Mouse (Mus musculus): Measurements from ENCODE around the gene Psd.

The Psd gene

GRCm38 (mm10) chr19:46326756-46327305, at the start of gene Psd:
Gene Psd (minus strand): TSS chr19:46327156.
- DNase-seq = peak; percentile 87

DNA sequence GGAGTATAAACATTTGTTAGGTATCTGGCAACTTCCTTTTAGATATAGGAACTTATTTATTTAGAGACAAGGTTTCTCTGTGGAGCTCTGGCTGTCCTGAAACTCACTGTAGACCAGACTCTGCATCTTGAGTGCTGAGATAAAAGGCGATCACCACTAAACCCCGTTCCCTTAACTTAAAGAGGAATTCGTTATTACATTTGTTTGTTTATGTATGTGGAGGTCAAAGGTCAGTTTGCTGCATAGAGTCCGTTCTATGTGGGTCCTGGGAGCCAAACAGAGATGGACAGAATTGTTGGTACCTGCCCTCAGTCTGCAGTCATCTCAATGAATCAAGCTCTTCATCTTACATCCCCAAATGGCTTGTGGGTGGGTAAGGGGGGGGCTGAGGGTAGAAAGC, 48.9 kb upstream of the Psd start:
- no peak for DNase-seq

- DNase-seq = no peak
Observed at GRCm38 (mm10) chr19:46375489-46375888, 48.5 kb upstream of the Psd start.

- no peak for DNase-seq
Observed at GRCm38 (mm10) chr19:46374477-46375088, 47.6 kb upstream of the Psd start.

DNA sequence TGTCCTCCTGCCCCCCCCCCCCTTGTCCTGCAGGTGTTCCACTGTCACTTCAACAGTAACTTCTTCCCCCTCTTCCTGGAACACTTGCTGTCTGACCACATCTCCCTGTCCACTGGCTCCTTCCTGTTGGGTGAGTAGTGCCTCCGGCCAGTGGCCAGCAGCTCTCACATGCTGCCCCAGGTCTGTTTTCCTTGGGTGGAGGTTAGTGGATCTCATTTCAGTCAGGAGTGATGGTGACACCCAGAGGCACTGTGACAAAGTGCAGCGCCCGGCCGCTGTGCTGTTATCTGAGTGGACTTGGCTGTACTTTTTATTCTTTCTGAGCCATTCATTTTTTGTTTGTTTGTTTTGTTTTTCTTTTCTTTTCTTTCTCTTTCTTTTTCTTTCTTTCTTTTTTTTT, 42.2 kb upstream of the Psd start:
- peak; percentile 73 for DNase-seq

- no peak for DNase-seq
Observed at GRCm38 (mm10) chr19:46367798-46368590, 41.0 kb upstream of the Psd start.

DNA sequence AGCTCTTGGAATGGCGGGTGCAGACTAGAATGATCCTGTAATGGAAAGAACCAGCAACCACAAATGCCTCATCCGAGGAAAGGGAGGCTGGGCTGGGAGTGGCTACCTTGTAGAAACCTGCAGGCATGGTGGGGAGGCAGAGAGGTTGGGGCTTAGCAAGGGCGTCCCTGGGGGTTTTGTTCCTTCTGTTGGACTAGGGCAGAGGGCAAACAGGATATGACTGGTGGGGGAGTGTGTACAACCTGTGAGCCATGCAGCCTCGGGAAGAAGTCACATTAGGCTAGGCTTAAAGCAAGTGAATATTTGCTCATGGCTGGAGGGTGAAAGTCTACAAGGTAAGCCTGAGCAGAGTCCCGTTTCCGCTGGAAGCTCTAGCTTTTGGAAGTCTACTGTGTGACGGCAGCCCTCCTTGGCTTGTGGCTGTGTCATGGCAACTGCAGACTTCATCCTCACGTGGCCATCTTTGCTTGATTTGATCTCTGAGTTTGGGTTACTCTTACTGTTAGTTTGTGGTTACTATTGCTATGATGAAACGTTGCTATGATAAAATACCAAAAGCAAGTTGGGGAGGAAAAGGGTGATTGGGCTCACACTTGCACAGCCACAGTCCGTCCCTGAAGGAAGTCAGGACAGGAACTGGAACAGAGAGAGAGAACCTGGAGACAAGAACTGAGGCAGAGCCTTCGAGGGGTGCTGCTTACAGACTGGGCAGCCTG, 36.5 kb upstream of the Psd start:
- no peak for DNase-seq

DNA sequence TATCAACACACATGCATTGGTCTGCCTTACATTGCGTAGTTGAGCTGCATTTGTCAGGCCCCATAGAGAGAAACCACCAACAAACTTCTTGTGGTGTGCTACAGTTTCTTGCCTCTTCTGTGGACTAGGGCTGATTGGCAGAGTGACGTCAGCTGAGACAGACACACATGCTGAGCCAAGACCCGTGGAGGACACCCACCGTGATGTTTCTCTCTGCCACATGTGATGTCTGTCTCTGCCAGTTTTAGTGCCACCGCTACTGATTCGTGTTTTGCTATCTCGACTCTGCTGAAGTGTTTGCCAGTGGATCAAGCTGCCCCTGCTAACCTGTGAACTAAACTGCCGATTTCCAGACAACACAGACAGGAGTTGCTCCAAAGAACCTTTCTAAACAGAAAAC, 35.1 kb upstream of the Psd start:
- peak; percentile 17 for DNase-seq

DNA sequence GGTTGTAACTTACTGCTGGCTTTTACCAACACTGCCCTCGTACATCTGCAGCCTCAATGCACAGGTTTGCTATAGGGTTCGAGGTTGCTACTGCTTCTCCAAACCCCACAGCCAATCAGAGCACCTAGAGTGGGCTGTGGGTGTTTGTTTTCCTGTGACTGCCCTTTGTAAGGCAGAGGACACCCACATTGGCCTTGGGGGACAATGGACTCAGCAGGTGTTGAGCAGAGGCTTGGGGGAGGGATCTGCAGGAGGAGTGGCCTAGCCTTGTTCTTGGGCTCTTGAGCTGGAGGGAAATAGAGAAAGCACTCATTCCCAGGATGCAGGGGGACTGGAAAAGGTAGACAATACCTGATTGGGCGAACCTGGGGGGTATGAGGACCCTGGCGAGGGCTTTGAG, 31.4 kb upstream of the Psd start:
- DNase-seq = peak; percentile 29

GRCm38 (mm10) chr19:46357344-46358280, 30.7 kb upstream of the Psd start:
- peak; percentile 36 for DNase-seq

- DNase-seq = peak; percentile 97
Observed at GRCm38 (mm10) chr19:46356701-46357138, 29.8 kb upstream of the Psd start.

- DNase-seq = peak; percentile 69
Observed at GRCm38 (mm10) chr19:46350168-46350932, 23.4 kb upstream of the Psd start, which contains the start of gene 2310034G01Rik. Gene 2310034G01Rik (minus strand): TSS chr19:46350302.

- DNase-seq = peak; percentile 65
Observed at GRCm38 (mm10) chr19:46349550-46349949, 22.6 kb upstream of the Psd start.

GRCm38 (mm10) chr19:46348761-46349458, 22.0 kb upstream of the Psd start:
- DNase-seq = peak; percentile 94

- peak; percentile 53 for DNase-seq
Observed at GRCm38 (mm10) chr19:46347936-46348668, 21.1 kb upstream of the Psd start.

GRCm38 (mm10) chr19:46347146-46347545, 20.2 kb upstream of the Psd start:
- peak; percentile 6 for DNase-seq

GRCm38 (mm10) chr19:46344710-46345419, 17.9 kb upstream of the Psd start:
- no peak for DNase-seq

DNA sequence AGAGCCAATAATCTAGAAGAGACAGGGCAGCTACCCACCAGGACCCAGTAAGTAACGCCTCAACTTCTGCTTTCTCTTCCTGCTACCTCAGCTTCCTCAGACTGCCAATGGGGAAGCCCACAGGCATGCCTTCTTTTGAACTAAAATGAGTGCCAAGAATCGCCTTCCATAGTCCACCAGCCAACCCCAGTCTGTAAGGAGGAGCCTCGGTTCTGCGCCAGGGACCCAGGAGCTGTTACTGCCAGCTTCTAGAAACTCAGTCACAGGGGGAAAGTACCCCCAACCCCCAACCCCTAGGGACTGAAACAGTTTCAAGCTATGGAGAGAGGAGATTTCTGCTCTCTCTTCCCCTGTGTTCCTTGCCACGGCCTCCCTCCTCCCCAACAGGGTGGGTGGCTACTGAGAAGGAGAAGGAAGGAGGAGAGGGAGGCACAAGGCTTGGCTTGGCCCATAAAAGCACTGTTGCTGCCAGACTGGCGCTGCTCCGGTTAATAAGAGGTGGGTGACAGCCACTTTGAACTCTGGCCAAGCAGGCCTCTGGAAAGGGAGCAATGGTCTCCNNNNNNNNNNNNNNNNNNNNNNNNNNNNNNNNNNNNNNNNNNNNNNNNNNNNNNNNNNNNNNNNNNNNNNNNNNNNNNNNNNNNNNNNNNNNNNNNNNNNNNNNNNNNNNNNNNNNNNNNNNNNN, 12.5 kb upstream of the Psd start:
- peak; percentile 77 for DNase-seq

GRCm38 (mm10) chr19:46338942-46339286, 12.0 kb upstream of the Psd start:
- DNase-seq = no peak
